Mouse (Mus musculus) heart, adult 2 months (tissue): ENCODE results near the gene Cradd. TPM values are rescaled to one million over a fixed set of nuclear protein-coding genes. Genes with fewer than 3 reads are reported as not detected.
A peak's percentile ranks its signal among the peaks of the same experiment; 100 is the strongest.

Experiments used
- DNase-seq, 2 experiments: peaks; one replicate each; pipeline ENCODE4 v3.0.0; 2021
- H3K27ac ChIP-seq: fragments of 200-600 bp; 2 replicates; pipeline ENCODE4 v1.8.1; 2022
- H3K27me3 ChIP-seq: fragments of 200-500 bp; 2 replicates; pipeline ENCODE4 v1.6.1; 2012; ENCODE audit warnings: mild to moderate bottlenecking, low read length, inconsistent platforms, mixed read lengths; ENCODE audit not compliant: control insufficient read depth, insufficient read depth
- H3K36me3 ChIP-seq: fragments of 200-500 bp; 2 replicates; pipeline ENCODE4 v1.6.1; 2012; ENCODE audit warnings: low read length, inconsistent platforms; ENCODE audit not compliant: control insufficient read depth, insufficient read depth
- H3K4me1 ChIP-seq: fragments of 200-500 bp; 2 replicates; pipeline ENCODE4 v1.6.1; 2011; ENCODE audit warnings: low read length; ENCODE audit not compliant: control insufficient read depth, insufficient read depth
- H3K4me3 ChIP-seq: fragments of 200-600 bp; 2 replicates; pipeline ENCODE4 v1.8.1; 2022
- H3K79me2 ChIP-seq: fragments of 200-500 bp; replicated peaks from 2 replicates; pipeline ENCODE4 v1.6.1; 2012; ENCODE audit warnings: mild to moderate bottlenecking, inconsistent platforms, low read length, moderate library complexity, mixed read lengths; ENCODE audit not compliant: control insufficient read depth, insufficient read depth
- H3K9ac ChIP-seq: fragments of 200-500 bp; 2 replicates; pipeline ENCODE4 v1.6.1; 2012; ENCODE audit warnings: low read depth, mild to moderate bottlenecking, control low read depth, inconsistent platforms, low read length, mixed read lengths
- CTCF ChIP-seq: fragments of 200-600 bp; IDR thresholded peaks from 2 replicates; pipeline ENCODE4 v1.8.1; 2022; ENCODE audit warnings: antibody characterized with exemption, mild to moderate bottlenecking, moderate library complexity
- EP300 ChIP-seq: fragments of 200-500 bp; IDR thresholded peaks from 2 replicates; pipeline ENCODE4 v1.6.1; 2011; ENCODE audit warnings: low read depth, low read length, control low read depth; ENCODE audit not compliant: insufficient read depth
- POLR2A ChIP-seq: fragments of 200-500 bp; IDR thresholded peaks from 2 replicates; pipeline ENCODE4 v1.6.1; 2011; ENCODE audit warnings: mild to moderate bottlenecking, low read depth, low read length, control low read depth; ENCODE audit not compliant: insufficient read depth
- WGBS: fragments of 180-500 bp; shearing (Covaris S2); methylation state at CpG from one replicate; pipeline ENCODE4 v1.1.7; 2018; 5-methylcytosine and 5-hydroxymethylcytosine counted together
- intact Hi-C: fragments of 180-260 bp; cut with DNase I; formaldehyde crosslinking; loops from one replicate; pipeline ENCODE4 v1.15.1; 2025
- polyA plus RNA-seq: library from polyadenylated mRNA; depleted of rRNA; stranded (reverse); fragments of >200 nt; gene quantifications from 2 replicates; pipeline ENCODE4 v1.2.3, GENCODE M21; 2012
- total RNA-seq, 2 experiments: library from RNA; stranded (reverse); gene quantifications; 2 replicates each; pipeline ENCODE4 v1.2.3; 2021

Cradd gene
- total and polyA plus RNA-seq, 3 experiments = 9.9 to 15.1 (median 10.3) TPM

DNA sequence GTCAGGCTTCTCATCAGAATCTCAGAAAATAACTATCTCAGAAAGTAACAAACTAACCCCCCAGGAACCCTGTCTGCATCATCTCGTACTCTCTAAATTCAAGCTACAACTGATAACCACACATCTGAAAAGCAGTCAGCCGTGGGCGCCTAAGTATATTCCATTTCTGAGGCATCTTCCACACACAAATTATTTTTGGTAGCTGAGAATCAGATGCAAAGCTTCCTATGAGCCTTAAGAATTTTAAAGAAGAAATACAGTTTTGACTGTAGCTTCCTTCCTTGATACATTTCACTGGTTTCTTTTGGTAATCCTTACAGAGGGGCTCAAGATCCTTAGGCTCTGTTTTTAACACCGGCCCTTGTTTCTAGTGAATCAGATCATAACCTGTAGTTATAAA, 58.4 kb downstream of the Cradd start:
- DNase-seq = no peak
- peak overlapping the region; percentile 57 for H3K4me3 ChIP-seq
- intact Hi-C loops = loop anchor here (1.0 to 5.0 kb wide), 2 partner anchors 33 to 53 kb away; no protein-coding TSS in a partner anchor
- 53% methylated on average over 4 of the region's 4 CpGs for WGBS
- no peak for TF ChIP-seq EP300
- no peak for TF ChIP-seq POLR2A
- TF ChIP-seq CTCF = no peak
- peak overlapping the region; percentile 96 for H3K27ac ChIP-seq
- H3K9ac ChIP-seq = peak overlapping the region; percentile 87; the same call in 1 of the 2 replicates
- H3K36me3 ChIP-seq = peaks cover 13% of the 10 kb centered on the region; the same call in 1 of the 2 replicates
- no peaks in the 10 kb centered on the region for H3K27me3 ChIP-seq
- H3K79me2 ChIP-seq = peaks cover 3% of the 10 kb centered on the region; the same call in 1 of the 2 replicates
- H3K4me1 ChIP-seq = peaks cover 6% of the 10 kb centered on the region

GRCm38 (mm10) chr10:95264485-95265321, 59.2 kb downstream of the Cradd start:
- 4% methylated on average over 37 of the region's 37 CpGs for WGBS
- peak overlapping the region; percentile 96 for H3K27ac ChIP-seq
- peaks cover 7% of the 10 kb centered on the region for H3K4me1 ChIP-seq
- no peaks in the 10 kb centered on the region; the same call in 1 of the 2 replicates for H3K79me2 ChIP-seq
- H3K4me3 ChIP-seq = peak overlapping the region; percentile 57
- intact Hi-C loops = loop anchor here (1.0 to 5.0 kb wide), 5 partner anchors 32 to 151 kb away; no protein-coding TSS in a partner anchor
- no peaks in the 10 kb centered on the region for H3K27me3 ChIP-seq
- DNase-seq = peak; percentile 79 to 83
- peak overlapping the region; percentile 87 for H3K9ac ChIP-seq
- TF ChIP-seq POLR2A (no peak), EP300 (no peak), CTCF (no peak)
- peaks cover 17% of the 10 kb centered on the region for H3K36me3 ChIP-seq

GRCm38 (mm10) chr10:95262388-95262787, 61.5 kb downstream of the Cradd start:
- Histone ChIP-seq H3K27me3 (no peaks in the 10 kb centered on the region), H3K27ac (peak overlapping the region; percentile 96), H3K9ac (peak overlapping the region; percentile 34), H3K36me3 (peaks cover 19% of the 10 kb centered on the region), H3K79me2 (no peaks in the 10 kb centered on the region; the same call in 1 of the 2 replicates), H3K4me1 (peaks cover 16% of the 10 kb centered on the region), H3K4me3 (no peak overlapping the region)
- 36% methylated on average over 11 of the region's 11 CpGs for WGBS
- intact Hi-C loops = loop anchor here (5.0 kb wide), 2 partner anchors 35 to 135 kb away; no protein-coding TSS in a partner anchor
- TF ChIP-seq POLR2A = no peak
- no peak for TF ChIP-seq EP300
- no peak for TF ChIP-seq CTCF
- peak; percentile 58 to 68 for DNase-seq

DNA sequence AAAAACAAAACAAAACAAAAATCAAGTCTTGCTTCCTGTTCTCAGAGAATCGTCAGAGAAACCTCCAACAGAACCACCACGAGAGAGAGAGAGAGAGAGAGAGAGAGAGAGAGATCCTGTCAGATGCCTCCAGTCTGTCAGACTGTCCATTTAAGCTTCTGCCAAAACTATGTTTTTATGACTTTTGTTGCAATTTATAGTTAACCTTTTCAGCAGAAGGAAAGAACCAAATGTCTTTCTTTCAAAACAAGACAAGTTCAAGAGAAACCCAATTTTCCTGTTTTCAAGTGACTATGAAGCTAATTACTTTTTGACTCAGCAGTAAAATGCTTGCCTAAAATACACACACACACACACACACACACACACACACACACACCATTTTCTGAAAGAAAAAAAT, 62.7 kb downstream of the Cradd start:
- Histone ChIP-seq H3K27me3 (no peaks in the 10 kb centered on the region), H3K27ac (peak overlapping the region; percentile 96), H3K9ac (no peak overlapping the region), H3K4me3 (no peak overlapping the region), H3K79me2 (no peaks in the 10 kb centered on the region; the same call in 1 of the 2 replicates), H3K4me1 (peaks cover 16% of the 10 kb centered on the region), H3K36me3 (peaks cover 19% of the 10 kb centered on the region)
- DNase-seq = no peak
- TF ChIP-seq POLR2A (no peak), EP300 (no peak), CTCF (no peak)
- 3% methylated on average over 2 of the region's 2 CpGs for WGBS
- intact Hi-C loops = loop anchor here (5.0 kb wide), 2 partner anchors 36 to 136 kb away; no protein-coding TSS in a partner anchor

DNA sequence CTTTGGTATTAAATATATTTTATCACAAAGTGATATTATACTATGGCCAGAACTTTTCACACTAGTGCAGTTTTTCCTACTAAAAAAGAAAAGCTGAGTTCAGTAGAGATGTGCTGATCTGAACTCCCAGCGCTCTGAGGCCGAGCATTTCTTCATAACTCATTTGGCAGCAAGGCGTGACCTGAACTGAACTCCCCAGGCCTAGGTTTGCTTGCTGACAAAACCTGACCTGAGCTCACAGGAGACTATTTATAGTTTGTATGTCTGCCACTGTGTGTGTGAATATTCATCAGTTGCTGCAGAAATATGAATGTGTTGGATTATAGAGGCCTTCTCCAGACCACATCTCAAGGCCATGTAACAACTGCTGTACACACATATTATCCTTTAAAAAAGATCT, 63.5 kb downstream of the Cradd start:
- no peak for TF ChIP-seq CTCF
- TF ChIP-seq POLR2A = 0 out of 2 replicates have a peak, but pooled peaks have one; percentile 19
- peak; percentile 84 for TF ChIP-seq EP300
- no peak overlapping the region for H3K9ac ChIP-seq
- peaks cover 16% of the 10 kb centered on the region for H3K36me3 ChIP-seq
- 26% methylated on average over 3 of the region's 3 CpGs for WGBS
- intact Hi-C loops = loop anchor here (5.0 kb wide), 2 partner anchors 37 to 137 kb away; no protein-coding TSS in a partner anchor
- peaks cover 18% of the 10 kb centered on the region for H3K4me1 ChIP-seq
- peak; percentile 66 to 80 for DNase-seq
- no peaks in the 10 kb centered on the region for H3K79me2 ChIP-seq
- no peak overlapping the region for H3K4me3 ChIP-seq
- peak overlapping the region; percentile 96 for H3K27ac ChIP-seq
- H3K27me3 ChIP-seq = no peaks in the 10 kb centered on the region
